8 mouse cellular contexts compared by ENCODE assay signal in genomic region chr17:69383201-69383940, GRCm38 (mm10). TPM values are rescaled to one million over a fixed set of nuclear protein-coding genes. Genes with fewer than 3 reads are reported as not detected.
DNase-seq lines count a peak whose midpoint lies in the region; ATAC-seq and TF ChIP-seq lines count a peak whose summit lies in the region.

No protein-coding gene starts in this region.

- under 1% methylated on average over 85 of the region's 128 CpGs for WGBS in heart, embryonic 11.5 days (ENCODE audit: insufficient replicate concordance)
- WGBS in kidney, embryonic 16.5 days: under 1% methylated on average over 79 of the region's 128 CpGs
- WGBS in midbrain, postnatal 0 days: under 1% methylated on average over 77 of the region's 128 CpGs

- peak; percentile 25 for TF ChIP-seq CTCF in C2C12 (IDR thresholded peaks at IDR 0.05; ENCODE audit: control insufficient read depth, insufficient read depth, insufficient read length)
- no peak for TF ChIP-seq CTCF in brain, embryonic 14.5 days (IDR thresholded peaks at IDR 0.05; ENCODE audit: borderline replicate concordance, extremely low read depth, insufficient read depth, insufficient read length)
- TF ChIP-seq CTCF in embryonic fibroblast, embryonic 13.5 days (IDR thresholded peaks at IDR 0.05; ENCODE audit: borderline replicate concordance, insufficient read depth, low read length): no peak
- no peak for TF ChIP-seq CTCF in midbrain, postnatal 0 days (IDR thresholded peaks at IDR 0.05)

- H3ac ChIP-seq in C2C12 (ENCODE audit: control insufficient read depth, insufficient read length, low read depth): peak overlapping the region; percentile 86

- DNase-seq in brain, embryonic 14.5 days (ENCODE audit: low read depth): peak; percentile 86
- peak; percentile 82 for DNase-seq in liver
- peak; percentile 82 for DNase-seq in midbrain, postnatal 0 days (ENCODE audit: low spot score)
- peak; percentile 67 to 70 for DNase-seq in spleen, postnatal 14 days (ENCODE audit: low spot score in 2 of 2)

- H3K9ac ChIP-seq in heart, embryonic 11.5 days (ENCODE audit: low read depth, low read length): peak overlapping the region; percentile 97
- peak overlapping the region; percentile 98 for H3K9ac ChIP-seq in kidney, embryonic 16.5 days (replicated peaks; ENCODE audit: low read length)
- peak overlapping the region; percentile 98 for H3K9ac ChIP-seq in midbrain, postnatal 0 days (replicated peaks; ENCODE audit: low read length, poor library complexity, severe bottlenecking)

- H3K4me2 ChIP-seq in heart, embryonic 11.5 days: peak overlapping the region; percentile 90
- H3K4me2 ChIP-seq in kidney, embryonic 16.5 days (replicated peaks; ENCODE audit: low read depth, low read length): peak overlapping the region; percentile 68
- H3K4me2 ChIP-seq in midbrain, postnatal 0 days (ENCODE audit: low read depth, low read length, poor library complexity, severe bottlenecking): peak overlapping the region; percentile 90

- peaks cover 6% of the 10 kb centered on the region; the same call in 1 of the 2 replicates for H3K4me1 ChIP-seq in embryonic fibroblast, embryonic 13.5 days (ENCODE audit: control insufficient read depth, insufficient read depth, low read length)
- peaks cover 10% of the 10 kb centered on the region for H3K4me1 ChIP-seq in heart, embryonic 11.5 days (ENCODE audit: control insufficient read depth, insufficient read depth, low read length)
- H3K4me1 ChIP-seq in kidney, embryonic 16.5 days (ENCODE audit: insufficient read depth, low read length): peaks cover 11% of the 10 kb centered on the region
- H3K4me1 ChIP-seq in midbrain, postnatal 0 days (ENCODE audit: insufficient read depth, low read length): peaks cover 7% of the 10 kb centered on the region

- peak; percentile 44; the same call in 1 of the 2 replicates for TF ChIP-seq POLR2A in brain, embryonic 14.5 days (IDR thresholded peaks at IDR 0.05; ENCODE audit: borderline replicate concordance, extremely low read depth, insufficient read depth, insufficient read length, poor library complexity, severe bottlenecking)
- TF ChIP-seq POLR2A in embryonic fibroblast, embryonic 13.5 days (IDR thresholded peaks at IDR 0.05; ENCODE audit: low read depth, low read length): peak; percentile 34; the same call in 1 of the 2 replicates

- ATAC-seq in heart, embryonic 11.5 days (replicated peaks; ENCODE audit: insufficient number of reproducible peaks, low FRiP score, low TSS enrichment): peak; percentile 71
- peak; percentile 79 for ATAC-seq in kidney, embryonic 16.5 days (ENCODE audit: low FRiP score, low TSS enrichment)
- ATAC-seq in midbrain, postnatal 0 days (ENCODE audit: low FRiP score): peak; percentile 71

- peaks cover 25% of the 10 kb centered on the region for H3K79me3 ChIP-seq in C2C12 (ENCODE audit: low read depth)

- H3K9me3 ChIP-seq in heart, embryonic 11.5 days (replicated peaks; ENCODE audit: control insufficient read depth, low read length): no peaks in the 10 kb centered on the region
- H3K9me3 ChIP-seq in kidney, embryonic 16.5 days (ENCODE audit: low read length): no peaks in the 10 kb centered on the region
- no peaks in the 10 kb centered on the region for H3K9me3 ChIP-seq in midbrain, postnatal 0 days (ENCODE audit: low read length)

- H3K4me3 ChIP-seq in C2C12 (ENCODE audit: insufficient read depth, poor library complexity, severe bottlenecking): peak overlapping the region; percentile 69
- H3K4me3 ChIP-seq in embryonic fibroblast, embryonic 13.5 days (ENCODE audit: insufficient read depth, low read length): peak overlapping the region; percentile 70
- peak overlapping the region; percentile 87 for H3K4me3 ChIP-seq in heart, embryonic 11.5 days (ENCODE audit: low read depth, low read length)
- peak overlapping the region; percentile 86 for H3K4me3 ChIP-seq in kidney, embryonic 16.5 days (ENCODE audit: low read length)
- peak overlapping the region; percentile 82 for H3K4me3 ChIP-seq in midbrain, postnatal 0 days (ENCODE audit: low read depth, low read length)

- no peaks in the 10 kb centered on the region for H3K27me3 ChIP-seq in C2C12 (ENCODE audit: control insufficient read depth, insufficient read depth, insufficient read length)
- no peaks in the 10 kb centered on the region for H3K27me3 ChIP-seq in heart, embryonic 11.5 days (ENCODE audit: control insufficient read depth, insufficient read depth, low read length)
- no peaks in the 10 kb centered on the region for H3K27me3 ChIP-seq in kidney, embryonic 16.5 days (ENCODE audit: insufficient read depth, low read length)
- H3K27me3 ChIP-seq in midbrain, postnatal 0 days (ENCODE audit: insufficient read depth, low read length): no peaks in the 10 kb centered on the region

- peak overlapping the region; percentile 86 for H3K27ac ChIP-seq in embryonic fibroblast, embryonic 13.5 days (ENCODE audit: insufficient read depth, low read length)
- peak overlapping the region; percentile 100 for H3K27ac ChIP-seq in heart, embryonic 11.5 days (ENCODE audit: low read depth, low read length)
- peak overlapping the region; percentile 99 for H3K27ac ChIP-seq in kidney, embryonic 16.5 days (ENCODE audit: low read length)
- peak overlapping the region; percentile 100 for H3K27ac ChIP-seq in midbrain, postnatal 0 days (ENCODE audit: low read depth, low read length)

- peaks cover 28% of the 10 kb centered on the region for H3K36me3 ChIP-seq in C2C12 (ENCODE audit: control insufficient read depth, insufficient read depth)
- H3K36me3 ChIP-seq in heart, embryonic 11.5 days (ENCODE audit: control insufficient read depth, insufficient read depth, low read length): peaks cover 10% of the 10 kb centered on the region
- peaks cover 21% of the 10 kb centered on the region for H3K36me3 ChIP-seq in kidney, embryonic 16.5 days (ENCODE audit: insufficient read depth, low read length)
- H3K36me3 ChIP-seq in midbrain, postnatal 0 days (ENCODE audit: insufficient read depth, low read length): peaks cover 13% of the 10 kb centered on the region; the same call in 1 of the 2 replicates

- peaks cover 31% of the 10 kb centered on the region for H3K79me2 ChIP-seq in C2C12 (ENCODE audit: control insufficient read depth, insufficient read depth)

TF ChIP-seq in C2C12, 6 proteins besides CTCF, POLR2A, EP300 and RAD21:
- TF ChIP-seq MYOG (IDR thresholded peaks at IDR 0.05; ENCODE audit: control insufficient read depth, extremely low read depth, insufficient read length): no peak
- no peak for TF ChIP-seq MYOD1 (IDR thresholded peaks at IDR 0.05; ENCODE audit: control insufficient read depth, insufficient read length, low read depth)
- no peak for TF ChIP-seq MAX (IDR thresholded peaks at IDR 0.05)
- no peak for TF ChIP-seq USF1 (IDR thresholded peaks at IDR 0.05; ENCODE audit: low read depth)
- no peak for TF ChIP-seq CEBPB (IDR thresholded peaks at IDR 0.05; ENCODE audit: low read depth)
- no peak for TF ChIP-seq FOSL1 (IDR thresholded peaks at IDR 0.05; ENCODE audit: insufficient read depth, low read length, poor library complexity, severe bottlenecking)

RNA-seq across cellular contexts. Expression of gene Zbtb14, which starts 0.5 kb away (rescaled TPM):
- 5.6 TPM for polyA plus RNA-seq in C2C12 (2012; fragmentation: generic; extraction: Trizol)
- polyA plus RNA-seq in brain, embryonic 14.5 days (2012; rRNA removed): 17.5 and 23.1 TPM in 2 replicates
- 11.5 and 13.0 TPM in 2 replicates for polyA plus RNA-seq in embryonic fibroblast, embryonic 13.5 days (2011; ENCODE audit: insufficient read length, low read depth, missing spikeins)
- 12.7 and 14.6 TPM in 2 replicates for polyA plus RNA-seq in heart, embryonic 11.5 days (2014; fragmentation: Nextera tagmentation; extraction: Ambion mirVana)
- 24.7 and 24.9 TPM in 2 replicates for polyA plus RNA-seq in kidney, embryonic 16.5 days (2015; fragmentation: Nextera tagmentation; extraction: Ambion mirVana)
- 23.7 and 30.9 TPM in 2 replicates for total RNA-seq in midbrain, postnatal 0 days (2014; rRNA removed)
- 21.4 and 22.1 TPM in 2 replicates for polyA plus RNA-seq in midbrain, postnatal 0 days (2015; fragmentation: Nextera tagmentation; extraction: Ambion mirVana)

RNA-seq across cellular contexts. Expression of gene Akain1, which starts 55.8 kb away (rescaled TPM):
- polyA plus RNA-seq in C2C12 (2012; fragmentation: generic; extraction: Trizol): not detected
- 0.19 and 0.33 TPM in 2 replicates for polyA plus RNA-seq in brain, embryonic 14.5 days (2012; rRNA removed)
- polyA plus RNA-seq in embryonic fibroblast, embryonic 13.5 days (2011; ENCODE audit: insufficient read length, low read depth, missing spikeins): not detected in 2 replicates
- not detected in 2 replicates for polyA plus RNA-seq in heart, embryonic 11.5 days (2014; fragmentation: Nextera tagmentation; extraction: Ambion mirVana)
- polyA plus RNA-seq in kidney, embryonic 16.5 days (2015; fragmentation: Nextera tagmentation; extraction: Ambion mirVana): not detected in 2 replicates
- 0.28 and 0.55 TPM in 2 replicates for total RNA-seq in midbrain, postnatal 0 days (2014; rRNA removed)
- polyA plus RNA-seq in midbrain, postnatal 0 days (2015; fragmentation: Nextera tagmentation; extraction: Ambion mirVana): 0.53 TPM in 2 replicates

Comparison
In these comparisons a context has a peak if more than half of its experiments do, and no peak if none do; other contexts are left out.
1. Peak in every context shown above with its lines: DNase-seq, ATAC-seq, H3K4me3 ChIP-seq and H3K27ac ChIP-seq.